Mouse (Mus musculus) gastrocnemius, adult 2 months (tissue): ENCODE results near the gene Grm4. TPM values are rescaled to one million over a fixed set of nuclear protein-coding genes. Genes with fewer than 3 reads are reported as not detected.

Experiments used
- DNase-seq: peaks from one replicate; pipeline ENCODE4 v3.0.0; 2022
- H3K27ac ChIP-seq: fragments of 200-600 bp; 2 replicates; pipeline ENCODE4 v1.8.1; 2022; ENCODE audit warnings: mild to moderate bottlenecking
- H3K4me3 ChIP-seq: fragments of 200-600 bp; 2 replicates; pipeline ENCODE4 v1.8.1; 2022; ENCODE audit warnings: mild to moderate bottlenecking, moderate library complexity
- CTCF ChIP-seq: fragments of 200-600 bp; IDR thresholded peaks from 2 replicates; pipeline ENCODE4 v1.8.1; 2022; ENCODE audit warnings: antibody characterized with exemption, mild to moderate bottlenecking, moderate library complexity
- intact Hi-C: fragments of 180-260 bp; cut with DNase I; formaldehyde crosslinking; loops from one replicate; pipeline ENCODE4 v1.15.1; 2025
- total RNA-seq, 2 experiments: library from RNA; stranded (reverse); gene quantifications; 2 replicates each; pipeline ENCODE4 v1.2.3; 2021

Gene Grm4
- total RNA-seq, 2 experiments from 2014 or later = not detected

GRCm38 (mm10) chr17:27433179-27433680, 88.0 kb downstream of the Grm4 start:
- no peak for DNase-seq
- intact Hi-C loops = no loop called here
- no peak for TF ChIP-seq CTCF
- no peak overlapping the region for H3K4me3 ChIP-seq
- no peak overlapping the region for H3K27ac ChIP-seq

DNA sequence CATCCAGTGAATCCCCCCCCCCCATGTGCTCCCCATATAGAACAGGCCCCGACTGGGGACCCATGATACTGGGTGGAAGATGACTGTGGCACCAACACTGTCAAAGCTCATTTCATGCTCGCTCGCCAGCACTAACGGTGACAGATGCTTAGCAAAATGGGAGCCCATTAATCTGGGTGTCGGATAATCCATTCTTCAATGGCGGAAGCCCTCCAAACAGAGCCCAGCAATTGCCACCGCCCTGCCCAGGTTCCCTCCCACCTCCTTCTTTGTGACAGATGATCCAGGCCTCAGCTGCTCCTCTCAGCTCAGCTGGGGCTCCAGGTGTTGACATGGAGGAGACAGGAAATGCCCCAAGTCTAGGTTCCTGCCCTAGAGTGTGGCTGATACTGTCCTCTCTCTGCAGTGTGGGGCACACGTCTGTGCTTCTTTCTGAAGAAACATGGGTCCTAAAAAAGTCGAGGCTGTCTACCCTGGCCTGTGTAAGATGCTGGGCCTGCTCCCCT, 89.0 kb downstream of the Grm4 start:
- Histone ChIP-seq H3K4me3 (no peak overlapping the region), H3K27ac (no peak overlapping the region)
- intact Hi-C loops = no loop called here
- no peak for DNase-seq
- no peak for TF ChIP-seq CTCF

DNA sequence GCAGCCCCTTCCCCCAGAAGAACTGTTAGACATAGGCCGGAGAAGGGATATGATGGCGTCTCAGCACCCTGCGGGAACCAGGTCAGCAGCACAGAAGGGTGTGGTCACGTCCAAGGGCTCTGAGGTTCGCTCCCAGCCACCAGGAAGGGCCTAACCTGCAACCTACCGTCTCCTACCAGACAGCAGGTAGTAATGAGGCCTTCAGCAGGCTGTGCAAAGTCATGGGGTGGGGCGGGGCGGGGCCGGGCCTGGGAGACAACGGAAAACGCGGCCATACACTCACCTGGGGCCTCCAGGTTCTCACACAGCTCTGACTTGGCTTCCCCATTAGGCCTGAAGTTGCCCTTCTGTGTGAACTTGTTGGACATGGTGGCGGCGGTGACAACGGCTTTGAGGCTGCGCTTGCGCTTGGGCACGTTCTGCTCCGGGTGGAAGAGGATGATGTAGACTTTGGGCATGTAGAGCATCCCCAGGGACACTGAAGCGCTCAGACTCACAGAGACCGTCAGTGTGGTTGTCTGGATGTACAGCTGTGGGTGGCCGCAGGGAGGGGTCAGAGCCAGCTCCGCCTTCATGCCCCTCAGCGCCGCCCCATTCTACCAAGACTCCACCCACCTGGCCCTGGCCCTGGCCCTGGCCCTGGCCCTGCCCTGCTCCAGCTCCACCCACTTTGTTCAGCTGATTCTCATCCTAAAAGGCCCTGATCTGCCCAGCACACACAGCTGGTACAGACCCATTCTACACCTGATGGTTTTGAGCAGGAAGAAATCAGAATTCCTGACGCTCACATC, 90.0 kb downstream of the Grm4 start:
- H3K4me3 ChIP-seq = no peak overlapping the region
- H3K27ac ChIP-seq = no peak overlapping the region
- no peak for DNase-seq
- no peak for TF ChIP-seq CTCF
- intact Hi-C loops = no loop called here

GRCm38 (mm10) chr17:27429757-27430156, 91.4 kb downstream of the Grm4 start:
- H3K27ac ChIP-seq = no peak overlapping the region
- no peak for TF ChIP-seq CTCF
- DNase-seq = no peak
- intact Hi-C loops = no loop called here
- no peak overlapping the region for H3K4me3 ChIP-seq

DNA sequence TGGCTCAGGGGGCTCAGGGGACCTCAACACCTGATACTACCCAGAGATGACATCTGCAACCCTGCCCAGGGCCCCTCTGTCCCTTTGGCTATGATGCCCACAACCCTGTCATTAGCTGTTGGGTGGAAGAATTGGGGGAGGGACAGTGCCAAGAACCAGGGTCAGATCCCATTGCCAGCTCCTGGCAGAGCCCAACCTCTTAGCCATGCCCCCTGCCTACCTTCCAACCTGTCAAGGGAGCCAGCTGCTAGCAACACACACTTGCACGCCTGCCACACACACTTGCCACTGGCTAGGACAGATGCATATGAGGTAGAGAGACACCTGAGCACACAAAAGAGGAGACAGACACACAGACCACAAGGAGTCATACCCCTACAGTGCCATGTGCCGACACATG, 96.2 kb downstream of the Grm4 start:
- no peak for DNase-seq
- Histone ChIP-seq H3K27ac (no peak overlapping the region), H3K4me3 (no peak overlapping the region)
- no peak for TF ChIP-seq CTCF
- intact Hi-C loops = no loop called here

- Histone ChIP-seq H3K27ac (no peak overlapping the region), H3K4me3 (no peak overlapping the region)
- TF ChIP-seq CTCF = no peak
- DNase-seq = no peak
- intact Hi-C loops = no loop called here
Observed at GRCm38 (mm10) chr17:27424356-27424755, 96.8 kb downstream of the Grm4 start.

DNA sequence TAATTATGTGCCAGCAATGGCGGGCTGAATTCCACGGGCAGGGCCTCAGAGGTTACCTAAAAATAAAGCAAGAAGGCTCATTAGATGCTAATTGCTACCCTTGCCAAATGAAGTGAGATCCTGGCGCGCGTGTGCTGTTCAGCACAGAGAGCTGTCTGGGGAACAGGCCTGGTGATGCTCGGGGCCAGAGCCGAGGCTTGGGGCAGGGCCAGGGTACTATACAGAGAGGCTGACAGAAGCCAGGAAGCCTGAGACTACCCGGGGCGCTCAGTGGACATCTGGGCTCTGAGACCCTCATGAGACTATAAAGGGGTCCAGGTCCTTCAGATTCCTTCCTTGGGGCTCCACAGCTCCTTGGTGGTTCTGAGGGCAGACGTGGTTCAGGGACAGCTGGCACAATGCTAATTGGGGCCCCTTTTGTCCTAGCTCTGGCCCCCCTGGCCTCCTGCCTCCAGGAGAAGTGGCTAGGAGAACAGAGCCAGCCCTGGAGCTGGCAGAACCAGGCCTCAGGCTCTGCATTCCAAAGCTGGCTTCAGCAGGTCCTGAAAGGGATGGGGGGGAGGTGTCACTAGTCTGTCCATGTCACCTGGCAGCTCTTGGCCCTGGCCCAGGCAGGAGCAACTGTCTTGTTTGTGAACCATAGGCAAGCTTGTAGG, 98.3 kb downstream of the Grm4 start:
- H3K4me3 ChIP-seq = no peak overlapping the region
- TF ChIP-seq CTCF = no peak
- no peak overlapping the region for H3K27ac ChIP-seq
- no peak for DNase-seq
- intact Hi-C loops = no loop called here

DNA sequence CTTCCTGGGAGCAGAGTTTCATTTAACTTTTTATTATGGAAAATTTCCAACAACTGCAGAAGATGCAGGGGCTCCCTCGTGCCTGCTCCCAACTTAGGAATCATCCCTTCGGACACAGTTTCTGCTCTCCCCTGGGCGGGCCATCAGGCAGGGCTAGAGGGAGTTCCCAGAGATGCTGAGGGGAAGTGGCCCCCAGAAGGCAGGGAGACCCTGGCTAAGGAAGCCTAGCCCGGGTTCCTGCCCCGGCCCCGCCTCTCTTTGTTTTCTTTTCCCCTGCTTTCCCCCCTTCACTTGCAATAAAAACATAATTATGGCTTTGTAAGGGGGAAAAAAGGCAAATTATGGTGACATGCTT, 98.9 kb downstream of the Grm4 start:
- Histone ChIP-seq H3K4me3 (no peak overlapping the region), H3K27ac (no peak overlapping the region)
- intact Hi-C loops = no loop called here
- no peak for TF ChIP-seq CTCF
- no peak for DNase-seq

DNA sequence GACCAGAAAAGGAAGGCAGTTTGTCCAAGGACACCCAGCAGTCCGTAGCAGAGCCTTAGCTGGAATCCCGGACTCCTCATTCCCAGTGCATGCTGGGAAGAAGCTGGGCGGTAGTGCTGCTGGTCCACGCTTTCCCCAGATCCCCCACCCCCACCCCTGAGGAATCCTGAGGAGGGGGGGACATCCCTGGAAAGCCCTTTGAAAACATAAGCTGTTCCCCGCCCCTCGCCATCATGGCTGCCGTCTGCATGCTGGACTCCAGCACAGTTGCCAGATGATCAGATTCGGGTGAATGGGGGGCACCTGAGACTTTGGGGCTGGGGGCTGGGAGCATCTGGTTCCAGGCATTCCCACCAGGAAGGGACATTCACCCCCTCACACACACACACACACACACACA, 99.4 kb downstream of the Grm4 start:
- H3K4me3 ChIP-seq = no peak overlapping the region
- H3K27ac ChIP-seq = no peak overlapping the region
- DNase-seq = no peak
- intact Hi-C loops = no loop called here
- no peak for TF ChIP-seq CTCF

- H3K27ac ChIP-seq = no peak overlapping the region
- no peak for DNase-seq
- no peak overlapping the region for H3K4me3 ChIP-seq
- intact Hi-C loops = no loop called here
- TF ChIP-seq CTCF = no peak
Observed at GRCm38 (mm10) chr17:27409006-27409405, 112.2 kb downstream of the Grm4 start.

- Histone ChIP-seq H3K4me3 (no peak overlapping the region), H3K27ac (no peak overlapping the region)
- intact Hi-C loops = no loop called here
- TF ChIP-seq CTCF = no peak
- no peak for DNase-seq
Observed at GRCm38 (mm10) chr17:27408531-27408930, 112.7 kb downstream of the Grm4 start.

- no peak for TF ChIP-seq CTCF
- intact Hi-C loops = no loop called here
- no peak overlapping the region for H3K4me3 ChIP-seq
- DNase-seq = no peak
- H3K27ac ChIP-seq = no peak overlapping the region
Observed at GRCm38 (mm10) chr17:27406956-27407355, 114.2 kb downstream of the Grm4 start.

GRCm38 (mm10) chr17:27405376-27406024, 115.7 kb downstream of the Grm4 start:
- TF ChIP-seq CTCF = no peak
- intact Hi-C loops = no loop called here

More at GRCm38 (mm10) chr17:27405376-27406024, 115.7 kb downstream of the Grm4 start:
- H3K27ac ChIP-seq = no peak overlapping the region
- no peak for DNase-seq
- H3K4me3 ChIP-seq = no peak overlapping the region
